Mouse (Mus musculus): ENCODE data around the gene Tle1. TPM values are rescaled to one million over a fixed set of nuclear protein-coding genes. Genes with fewer than 3 reads are reported as not detected.

Gene Tle1
- polyA plus RNA-seq, 1 experiment from 2014 or later, result 11.1 TPM

GRCm38 (mm10) chr4:72127596-72127995 is 73.1 kb downstream of the Tle1 start:
- ATAC-seq (ENCODE audit: insufficient number of reproducible peaks, low FRiP score), result no peak
- 0 out of 2 replicates have a peak, but pooled peaks cover 2% of the 10 kb centered on the region for H3K36me3 ChIP-seq
- 70% methylated on average over 2 of the region's 2 CpGs for WGBS

GRCm38 (mm10) chr4:72124790-72125189 is 75.9 kb downstream of the Tle1 start:
- peak; percentile 73 for ATAC-seq (ENCODE audit: insufficient number of reproducible peaks, low FRiP score)
- H3K27me3 ChIP-seq (replicated peaks), result no peaks in the 10 kb centered on the region
- no peaks in the 10 kb centered on the region for H3K9me3 ChIP-seq (replicated peaks)
- H3K9ac ChIP-seq, result no peak overlapping the region
- H3K4me2 ChIP-seq, result no peak overlapping the region
- H3K27ac ChIP-seq (ENCODE audit: poor library complexity, severe bottlenecking), result no peak overlapping the region
- H3K36me3 ChIP-seq, result peaks cover 9% of the 10 kb centered on the region; the same call in 1 of the 2 replicates
- no peak overlapping the region for H3K4me3 ChIP-seq
- 28% methylated on average over 5 of the region's 5 CpGs for WGBS
- H3K4me1 ChIP-seq (replicated peaks), result peaks cover 14% of the 10 kb centered on the region

More at GRCm38 (mm10) chr4:72127596-72127995, 73.1 kb downstream of the Tle1 start:
- Histone ChIP-seq H3K4me1 (replicated peaks) (peaks cover 14% of the 10 kb centered on the region), H3K9me3 (replicated peaks) (no peaks in the 10 kb centered on the region), H3K4me3 (no peak overlapping the region), H3K27me3 (replicated peaks) (no peaks in the 10 kb centered on the region), H3K4me2 (no peak overlapping the region), H3K9ac (no peak overlapping the region), H3K27ac (ENCODE audit: poor library complexity, severe bottlenecking) (no peak overlapping the region)

GRCm38 (mm10) chr4:72122837-72123236 is 77.9 kb downstream of the Tle1 start:
- Histone ChIP-seq H3K4me2 (no peak overlapping the region), H3K4me3 (no peak overlapping the region), H3K27ac (ENCODE audit: poor library complexity, severe bottlenecking) (peak overlapping the region; percentile 33; the same call in 1 of the 2 replicates), H3K9ac (no peak overlapping the region), H3K36me3 (peaks cover 19% of the 10 kb centered on the region; the same call in 1 of the 2 replicates), H3K9me3 (replicated peaks) (no peaks in the 10 kb centered on the region), H3K27me3 (replicated peaks) (no peaks in the 10 kb centered on the region), H3K4me1 (replicated peaks) (peaks cover 14% of the 10 kb centered on the region)
- WGBS, result 18% methylated on average over 1 of the region's 1 CpGs
- ATAC-seq (ENCODE audit: insufficient number of reproducible peaks, low FRiP score), result peak; percentile 56

- no peaks in the 10 kb centered on the region for H3K27me3 ChIP-seq (replicated peaks)
- no peak overlapping the region for H3K4me3 ChIP-seq
- 57% methylated on average over 2 of the region's 2 CpGs for WGBS
- H3K9ac ChIP-seq, result no peak overlapping the region
- no peak overlapping the region for H3K27ac ChIP-seq (ENCODE audit: poor library complexity, severe bottlenecking)
- peaks cover 14% of the 10 kb centered on the region for H3K4me1 ChIP-seq (replicated peaks)
- H3K9me3 ChIP-seq (replicated peaks), result no peaks in the 10 kb centered on the region
- no peak overlapping the region for H3K4me2 ChIP-seq
- H3K36me3 ChIP-seq, result peaks cover 19% of the 10 kb centered on the region; the same call in 1 of the 2 replicates
- peak; percentile 62 for ATAC-seq (ENCODE audit: insufficient number of reproducible peaks, low FRiP score)
These were observed 78.4 kb downstream of the Tle1 start for GRCm38 (mm10) chr4:72122343-72122742.

GRCm38 (mm10) chr4:72120050-72120449 is 80.7 kb downstream of the Tle1 start:
- Histone ChIP-seq H3K36me3 (peaks cover 17% of the 10 kb centered on the region; the same call in 1 of the 2 replicates), H3K27me3 (replicated peaks) (no peaks in the 10 kb centered on the region), H3K27ac (ENCODE audit: poor library complexity, severe bottlenecking) (no peak overlapping the region), H3K4me3 (no peak overlapping the region), H3K4me1 (replicated peaks) (peaks cover 13% of the 10 kb centered on the region), H3K9ac (no peak overlapping the region), H3K4me2 (no peak overlapping the region), H3K9me3 (replicated peaks) (no peaks in the 10 kb centered on the region)
- ATAC-seq (ENCODE audit: insufficient number of reproducible peaks, low FRiP score), result no peak
- WGBS, result 84% methylated on average over 6 of the region's 6 CpGs

GRCm38 (mm10) chr4:72105702-72106101 is 95.0 kb downstream of the Tle1 start:
- Histone ChIP-seq H3K9ac (no peak overlapping the region), H3K4me2 (no peak overlapping the region), H3K36me3 (0 out of 2 replicates have a peak, but pooled peaks cover 5% of the 10 kb centered on the region), H3K4me3 (no peak overlapping the region), H3K4me1 (replicated peaks) (no peaks in the 10 kb centered on the region), H3K9me3 (replicated peaks) (0 out of 2 replicates have a peak, but pooled peaks cover 7% of the 10 kb centered on the region), H3K27ac (ENCODE audit: poor library complexity, severe bottlenecking) (no peak overlapping the region), H3K27me3 (replicated peaks) (no peaks in the 10 kb centered on the region)
- ATAC-seq (ENCODE audit: insufficient number of reproducible peaks, low FRiP score), result no peak

- 0 out of 2 replicates have a peak, but pooled peaks cover 4% of the 10 kb centered on the region for H3K36me3 ChIP-seq
- H3K27me3 ChIP-seq (replicated peaks), result no peaks in the 10 kb centered on the region
- H3K9me3 ChIP-seq (replicated peaks), result 0 out of 2 replicates have a peak, but pooled peaks cover 8% of the 10 kb centered on the region
- no peak for ATAC-seq (ENCODE audit: insufficient number of reproducible peaks, low FRiP score)
- H3K4me2 ChIP-seq, result no peak overlapping the region
- H3K4me3 ChIP-seq, result no peak overlapping the region
- H3K9ac ChIP-seq, result no peak overlapping the region
- H3K4me1 ChIP-seq (replicated peaks), result no peaks in the 10 kb centered on the region
- no peak overlapping the region for H3K27ac ChIP-seq (ENCODE audit: poor library complexity, severe bottlenecking)
These were observed 96.5 kb downstream of the Tle1 start for GRCm38 (mm10) chr4:72104186-72104585.

GRCm38 (mm10) chr4:72087811-72088210 is 112.9 kb downstream of the Tle1 start:
- Histone ChIP-seq H3K4me1 (replicated peaks) (no peaks in the 10 kb centered on the region), H3K4me3 (no peak overlapping the region), H3K9ac (no peak overlapping the region), H3K36me3 (no peaks in the 10 kb centered on the region), H3K4me2 (no peak overlapping the region), H3K9me3 (replicated peaks) (no peaks in the 10 kb centered on the region), H3K27me3 (replicated peaks) (no peaks in the 10 kb centered on the region), H3K27ac (ENCODE audit: poor library complexity, severe bottlenecking) (no peak overlapping the region)
- WGBS, result 86% methylated on average over 4 of the region's 4 CpGs
- ATAC-seq (ENCODE audit: insufficient number of reproducible peaks, low FRiP score), result no peak

GRCm38 (mm10) chr4:72069111-72069534 is 131.6 kb downstream of the Tle1 start:
- Histone ChIP-seq H3K4me1 (replicated peaks) (no peaks in the 10 kb centered on the region), H3K27ac (ENCODE audit: poor library complexity, severe bottlenecking) (no peak overlapping the region), H3K9me3 (replicated peaks) (no peaks in the 10 kb centered on the region), H3K4me3 (no peak overlapping the region), H3K27me3 (replicated peaks) (no peaks in the 10 kb centered on the region), H3K9ac (no peak overlapping the region), H3K36me3 (no peaks in the 10 kb centered on the region), H3K4me2 (no peak overlapping the region)
- 55% methylated on average over 5 of the region's 5 CpGs for WGBS
- ATAC-seq (ENCODE audit: insufficient number of reproducible peaks, low FRiP score), result no peak

GRCm38 (mm10) chr4:72067937-72068336 is 132.8 kb downstream of the Tle1 start:
- Histone ChIP-seq H3K4me3 (no peak overlapping the region), H3K9ac (no peak overlapping the region), H3K4me2 (no peak overlapping the region), H3K9me3 (replicated peaks) (no peaks in the 10 kb centered on the region), H3K36me3 (no peaks in the 10 kb centered on the region), H3K4me1 (replicated peaks) (no peaks in the 10 kb centered on the region), H3K27ac (ENCODE audit: poor library complexity, severe bottlenecking) (no peak overlapping the region), H3K27me3 (replicated peaks) (no peaks in the 10 kb centered on the region)
- no peak for ATAC-seq (ENCODE audit: insufficient number of reproducible peaks, low FRiP score)
- WGBS, result 72% methylated on average over 3 of the region's 3 CpGs
